Mouse (Mus musculus): Measurements from ENCODE around the gene Ppp1r8. TPM values are rescaled to one million over a fixed set of nuclear protein-coding genes. Genes with fewer than 3 reads are reported as not detected.
A peak's percentile ranks its signal among the peaks of the same experiment; 100 is the strongest.

Gene Ppp1r8
- polyA plus RNA-seq, 1 experiment from 2014 or later = 18.5 TPM

DNA sequence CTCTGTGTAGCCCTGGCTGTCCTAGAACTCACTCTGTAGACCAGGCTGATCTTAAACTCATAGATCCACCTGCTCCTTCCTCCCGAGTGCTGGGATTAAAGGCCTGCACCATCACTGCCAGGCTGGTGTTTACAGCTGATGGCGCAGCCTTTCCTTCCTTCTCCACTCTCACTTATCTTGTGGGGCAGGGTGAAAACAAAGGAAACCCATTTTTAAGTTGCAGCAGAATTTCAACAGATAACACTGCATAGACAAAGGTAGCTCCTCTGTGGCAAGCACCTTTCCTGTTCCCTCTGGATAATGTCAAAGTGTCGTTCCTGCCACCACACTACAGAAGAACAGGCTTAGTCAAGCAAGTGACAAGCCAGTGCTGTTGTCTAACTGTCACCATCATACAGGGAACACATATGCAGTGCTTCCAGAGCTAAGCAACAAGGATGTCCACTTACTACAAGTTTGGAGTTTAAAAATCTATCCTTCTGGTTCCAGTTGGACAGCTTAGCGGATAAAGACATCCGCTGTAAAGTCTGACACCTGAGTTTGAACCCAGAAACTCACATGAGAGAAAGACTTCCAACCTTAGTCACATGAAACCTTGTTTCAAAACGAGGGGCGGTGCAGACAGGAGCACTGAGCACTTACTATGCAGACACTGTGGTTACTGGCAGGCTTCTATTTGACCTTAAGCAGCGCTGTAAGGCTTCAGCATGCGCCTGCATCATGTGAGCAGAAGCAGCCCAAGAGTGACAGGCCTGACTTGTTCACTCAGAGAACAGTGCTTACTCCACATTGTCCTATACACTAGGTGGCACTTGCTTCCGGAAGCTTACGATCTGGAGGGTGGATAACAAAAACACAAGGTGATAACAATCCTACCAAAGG is 30.8 kb upstream of the Ppp1r8 start:
- peak; percentile 78 for ATAC-seq
- Histone ChIP-seq H3K9ac (ENCODE audit: low read depth, low read length) (no peak overlapping the region), H3K9me3 (ENCODE audit: control insufficient read depth) (no peaks in the 10 kb centered on the region), H3K4me3 (ENCODE audit: low read depth, low read length) (no peak overlapping the region), H3K36me3 (ENCODE audit: control insufficient read depth, insufficient read depth) (peaks cover 13% of the 10 kb centered on the region), H3K4me2 (replicated peaks; ENCODE audit: low read depth) (peak overlapping the region; percentile 33), H3K27ac (ENCODE audit: low read depth, low read length) (peak overlapping the region; percentile 77), H3K27me3 (replicated peaks; ENCODE audit: control insufficient read depth, insufficient read depth, low read length) (no peaks in the 10 kb centered on the region), H3K4me1 (replicated peaks; ENCODE audit: control insufficient read depth, insufficient read depth, low read length) (0 out of 2 replicates have a peak, but pooled peaks cover 4% of the 10 kb centered on the region)
- 55% methylated on average over 11 of the region's 11 CpGs for WGBS
- peak; percentile 51 for TF ChIP-seq CTCF (IDR thresholded peaks at IDR 0.05; ENCODE audit: low read depth)

DNA sequence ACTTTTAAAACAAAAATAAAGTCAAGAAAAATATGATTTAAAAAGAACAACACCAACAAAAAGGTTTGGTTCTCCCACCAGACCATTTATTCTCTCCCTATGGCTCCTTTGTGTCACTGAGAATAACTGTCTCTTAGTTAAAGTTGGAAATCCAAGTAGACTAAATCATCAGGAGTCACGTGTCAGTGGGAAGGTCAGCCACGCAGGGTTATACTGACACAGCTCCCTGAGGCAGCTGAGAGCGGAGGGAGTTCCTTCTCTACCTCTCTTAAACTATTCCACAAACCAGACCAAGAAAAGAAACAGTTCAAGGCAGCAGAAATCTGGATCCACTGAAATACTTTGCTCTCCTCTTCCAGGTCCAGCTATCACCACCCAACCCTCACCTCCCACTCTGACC is 28.1 kb upstream of the Ppp1r8 start:
- no peak for TF ChIP-seq CTCF (IDR thresholded peaks at IDR 0.05; ENCODE audit: low read depth)
- 94% methylated on average over 3 of the region's 3 CpGs for WGBS

DNA sequence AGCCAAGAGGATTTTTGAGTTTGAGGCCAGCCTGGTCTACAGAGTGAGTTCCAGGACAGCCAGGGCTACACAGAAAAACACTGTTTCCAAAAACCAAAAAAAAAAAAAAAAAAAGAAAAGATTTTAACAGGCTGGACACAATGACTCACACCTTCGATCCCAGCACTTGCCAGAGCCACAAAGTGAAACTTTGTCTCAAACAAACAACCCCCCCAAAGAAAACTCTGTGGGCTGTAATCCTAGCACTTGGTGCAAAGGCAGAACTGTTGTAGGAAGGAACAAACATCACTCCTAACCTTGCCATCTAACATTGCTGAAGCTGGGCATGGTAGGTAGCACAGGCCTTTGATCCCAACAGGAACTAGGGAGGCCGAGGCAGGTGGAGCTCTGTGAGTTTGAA is 21.9 kb upstream of the Ppp1r8 start:
- Histone ChIP-seq H3K9me3 (ENCODE audit: control insufficient read depth) (no peaks in the 10 kb centered on the region), H3K4me1 (replicated peaks; ENCODE audit: control insufficient read depth, insufficient read depth, low read length) (no peaks in the 10 kb centered on the region), H3K9ac (ENCODE audit: low read depth, low read length) (no peak overlapping the region), H3K36me3 (ENCODE audit: control insufficient read depth, insufficient read depth) (peaks cover 74% of the 10 kb centered on the region), H3K27ac (ENCODE audit: low read depth, low read length) (no peak overlapping the region), H3K4me3 (ENCODE audit: low read depth, low read length) (no peak overlapping the region), H3K4me2 (replicated peaks; ENCODE audit: low read depth) (no peak overlapping the region), H3K27me3 (replicated peaks; ENCODE audit: control insufficient read depth, insufficient read depth, low read length) (no peaks in the 10 kb centered on the region)
- ATAC-seq = no peak
- no peak for TF ChIP-seq CTCF (IDR thresholded peaks at IDR 0.05; ENCODE audit: low read depth)
- WGBS = 92% methylated on average over 2 of the region's 2 CpGs

More for the DNA sequence above, 28.1 kb upstream of the Ppp1r8 start:
- Histone ChIP-seq H3K4me2 (replicated peaks; ENCODE audit: low read depth) (no peak overlapping the region), H3K9me3 (ENCODE audit: control insufficient read depth) (no peaks in the 10 kb centered on the region), H3K27me3 (replicated peaks; ENCODE audit: control insufficient read depth, insufficient read depth, low read length) (no peaks in the 10 kb centered on the region), H3K27ac (ENCODE audit: low read depth, low read length) (no peak overlapping the region), H3K4me1 (replicated peaks; ENCODE audit: control insufficient read depth, insufficient read depth, low read length) (0 out of 2 replicates have a peak, but pooled peaks cover 4% of the 10 kb centered on the region), H3K36me3 (ENCODE audit: control insufficient read depth, insufficient read depth) (peaks cover 39% of the 10 kb centered on the region), H3K9ac (ENCODE audit: low read depth, low read length) (no peak overlapping the region), H3K4me3 (ENCODE audit: low read depth, low read length) (no peak overlapping the region)
- no peak for ATAC-seq

DNA sequence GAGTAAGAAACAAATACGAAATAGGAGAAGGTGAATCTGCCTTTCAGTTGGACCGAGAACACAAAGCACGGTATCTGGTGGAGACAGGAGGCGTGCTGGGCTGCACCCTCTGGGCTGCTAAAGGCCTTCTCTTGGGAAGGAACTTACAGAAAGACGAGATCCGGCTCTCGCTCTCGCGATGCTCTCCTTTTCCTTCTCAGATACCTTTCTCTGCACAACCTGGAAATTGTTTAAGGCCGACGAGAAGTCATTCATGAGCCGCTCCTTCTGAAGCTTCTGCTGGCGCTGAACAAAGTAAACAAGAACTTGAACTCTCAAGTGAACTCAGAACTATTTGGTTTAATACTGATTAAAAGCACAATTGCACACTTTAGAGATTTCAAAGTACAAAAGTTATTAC is 20.0 kb upstream of the Ppp1r8 start:
- Histone ChIP-seq H3K4me1 (replicated peaks; ENCODE audit: control insufficient read depth, insufficient read depth, low read length) (no peaks in the 10 kb centered on the region), H3K9ac (ENCODE audit: low read depth, low read length) (no peak overlapping the region), H3K4me3 (ENCODE audit: low read depth, low read length) (no peak overlapping the region), H3K27ac (ENCODE audit: low read depth, low read length) (peak overlapping the region; percentile 60), H3K4me2 (replicated peaks; ENCODE audit: low read depth) (peak overlapping the region; percentile 30; the same call in 1 of the 2 replicates), H3K36me3 (ENCODE audit: control insufficient read depth, insufficient read depth) (peaks cover 71% of the 10 kb centered on the region), H3K27me3 (replicated peaks; ENCODE audit: control insufficient read depth, insufficient read depth, low read length) (no peaks in the 10 kb centered on the region), H3K9me3 (ENCODE audit: control insufficient read depth) (no peaks in the 10 kb centered on the region)
- WGBS = 42% methylated on average over 13 of the region's 13 CpGs
- peak; percentile 85 for ATAC-seq
- no peak for TF ChIP-seq CTCF (IDR thresholded peaks at IDR 0.05; ENCODE audit: low read depth)

DNA sequence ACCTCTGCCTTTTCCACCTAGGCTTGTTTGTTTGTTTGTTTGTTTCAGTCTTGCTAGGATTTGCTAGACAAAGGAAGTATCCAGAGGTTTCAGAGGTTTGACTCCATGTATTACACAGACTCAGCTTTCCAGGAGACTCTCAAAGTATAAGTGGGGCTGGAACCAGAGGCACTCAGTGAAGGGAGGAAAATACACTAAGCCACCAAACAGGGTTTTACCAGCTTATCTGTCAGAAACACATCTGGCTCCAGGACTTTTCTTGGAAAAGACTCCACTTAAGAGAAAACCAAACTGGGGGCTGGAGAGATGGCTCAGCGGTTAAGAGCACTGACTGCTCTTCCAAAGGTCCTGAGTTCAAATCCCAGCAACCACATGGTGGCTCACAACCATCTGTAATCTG is 17.9 kb upstream of the Ppp1r8 start:
- no peaks in the 10 kb centered on the region for H3K4me1 ChIP-seq (replicated peaks; ENCODE audit: control insufficient read depth, insufficient read depth, low read length)
- 100% methylated on average over 1 of the region's 1 CpGs for WGBS
- H3K27me3 ChIP-seq (replicated peaks; ENCODE audit: control insufficient read depth, insufficient read depth, low read length) = no peaks in the 10 kb centered on the region
- no peak overlapping the region for H3K27ac ChIP-seq (ENCODE audit: low read depth, low read length)
- no peak overlapping the region for H3K4me2 ChIP-seq (replicated peaks; ENCODE audit: low read depth)
- peaks cover 71% of the 10 kb centered on the region for H3K36me3 ChIP-seq (ENCODE audit: control insufficient read depth, insufficient read depth)
- no peak for ATAC-seq
- H3K9me3 ChIP-seq (ENCODE audit: control insufficient read depth) = no peaks in the 10 kb centered on the region
- no peak overlapping the region for H3K9ac ChIP-seq (ENCODE audit: low read depth, low read length)
- TF ChIP-seq CTCF (IDR thresholded peaks at IDR 0.05; ENCODE audit: low read depth) = no peak
- no peak overlapping the region for H3K4me3 ChIP-seq (ENCODE audit: low read depth, low read length)

DNA sequence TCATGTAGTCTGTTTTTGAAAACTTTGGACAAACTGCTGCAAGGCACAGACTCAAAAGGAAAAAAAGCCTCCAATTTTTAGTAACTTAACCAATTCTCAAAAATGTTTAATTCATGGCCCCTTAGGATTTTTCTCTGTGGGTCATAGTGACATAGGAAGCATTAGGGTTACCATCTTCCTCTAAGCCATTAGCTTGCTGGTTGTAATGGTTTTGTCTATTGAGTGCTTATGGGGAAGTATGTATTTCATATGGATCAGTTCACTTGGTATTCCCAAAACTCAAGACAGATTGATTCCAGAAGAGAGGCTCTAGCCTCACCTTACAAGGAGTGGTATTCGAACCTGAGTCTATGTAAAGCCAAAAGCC is 719 bp upstream of the Ppp1r8 start:
- H3K4me3 ChIP-seq (ENCODE audit: low read depth, low read length) = no peak overlapping the region
- no peaks in the 10 kb centered on the region for H3K9me3 ChIP-seq (ENCODE audit: control insufficient read depth)
- H3K27me3 ChIP-seq (replicated peaks; ENCODE audit: control insufficient read depth, insufficient read depth, low read length) = no peaks in the 10 kb centered on the region
- ATAC-seq = no peak
- no peak overlapping the region for H3K9ac ChIP-seq (ENCODE audit: low read depth, low read length)
- 94% methylated on average over 1 of the region's 1 CpGs for WGBS
- peaks cover 21% of the 10 kb centered on the region for H3K36me3 ChIP-seq (ENCODE audit: control insufficient read depth, insufficient read depth)
- H3K4me2 ChIP-seq (replicated peaks; ENCODE audit: low read depth) = peak overlapping the region; percentile 81
- H3K27ac ChIP-seq (ENCODE audit: low read depth, low read length) = no peak overlapping the region
- H3K4me1 ChIP-seq (replicated peaks; ENCODE audit: control insufficient read depth, insufficient read depth, low read length) = 0 out of 2 replicates have a peak, but pooled peaks cover 3% of the 10 kb centered on the region
- TF ChIP-seq CTCF (IDR thresholded peaks at IDR 0.05; ENCODE audit: low read depth) = no peak

Data from intestine, postnatal 0 days (tissue).